Mouse (Mus musculus): ENCODE measurements at regions not wholly inside any gene's neighbourhood (a gene's known extent, or its start where the extent isn't known, plus 50 kb on each side); places are given as distances from the start of the nearest gene placed in this dataset.

GRCm38 (mm10) chr16:49573171-49573517 lies 125.9 kb upstream of the Ift57 start:
- TF ChIP-seq CTCF (IDR thresholded peaks at IDR 0.05; ENCODE audit: low read depth) (no peak), EP300 (IDR thresholded peaks at IDR 0.05; ENCODE audit: low read depth) (no peak)
